Mouse (Mus musculus) lung, embryonic 14.5 days (tissue): ENCODE results near the gene Wbp1l. TPM values are rescaled to one million over a fixed set of nuclear protein-coding genes. Genes with fewer than 3 reads are reported as not detected.

Source experiments
- ATAC-seq: fragments of 200-750 bp; cut with Nextera tagmentation; 2 replicates; pipeline ENCODE4 v1.8.0; 2017; ENCODE audit warnings: mild to moderate bottlenecking, moderate TSS enrichment, moderate library complexity; ENCODE audit not compliant: insufficient read depth
- DNase-seq: peaks from one replicate; pipeline ENCODE4 v3.0.0-alpha.2; 2015
- H3K27ac ChIP-seq: fragments of 300-500 bp; sonication (generic); 2 replicates; pipeline ENCODE4 v1.5.1; 2014; ENCODE audit warnings: low read depth, mild to moderate bottlenecking, moderate library complexity
- H3K27me3 ChIP-seq: fragments of 300-500 bp; sonication (generic); 2 replicates; pipeline ENCODE4 v1.6.1; 2014; ENCODE audit warnings: low read length, control low read depth; ENCODE audit not compliant: insufficient read depth
- H3K36me3 ChIP-seq: fragments of 300-500 bp; sonication (generic); 2 replicates; pipeline ENCODE4 v1.6.1; 2014; ENCODE audit warnings: control low read depth; ENCODE audit not compliant: insufficient read depth
- H3K4me1 ChIP-seq: fragments of 300-500 bp; sonication (generic); 2 replicates; pipeline ENCODE4 v1.6.1; 2014; ENCODE audit warnings: antibody characterized with exemption, control low read depth; ENCODE audit not compliant: insufficient read depth
- H3K4me2 ChIP-seq: fragments of 300-500 bp; sonication (generic); 2 replicates; pipeline ENCODE4 v1.6.1; 2014; ENCODE audit warnings: mild to moderate bottlenecking
- H3K4me3 ChIP-seq: fragments of 300-500 bp; sonication (generic); 2 replicates; pipeline ENCODE4 v1.5.1; 2014; ENCODE audit warnings: low read depth, low read length
- H3K9ac ChIP-seq: fragments of 300-500 bp; sonication (generic); 2 replicates; pipeline ENCODE4 v1.6.1; 2014
- H3K9me3 ChIP-seq: fragments of 300-500 bp; sonication (generic); 2 replicates; pipeline ENCODE4 v1.6.1; 2016; ENCODE audit warnings: low read depth, low read length, control low read depth
- CTCF ChIP-seq: IDR thresholded peaks from 2 replicates; pipeline ENCODE4 v1.5.1; 2016; ENCODE audit warnings: antibody characterized with exemption, low read depth
- WGBS: fragments of 180-500 bp; shearing (Covaris S2); extraction: QIAGEN DNeasy Blood & Tissue Kit; methylation state at CpG from one replicate; pipeline ENCODE4 v1.1.7; 2014; 5-methylcytosine and 5-hydroxymethylcytosine counted together
- polyA plus RNA-seq: library from polyadenylated mRNA; unstranded; fragments of >200 nt; fragmentation: Nextera tagmentation; extraction: Ambion mirVana; gene quantifications from 2 replicates; pipeline ENCODE4 v1.2.1, GENCODE M21; 2014

The Wbp1l gene
- polyA plus RNA-seq, 1 experiment from 2014 or later = 43.1 TPM

- Histone ChIP-seq H3K4me1 (peaks cover 57% of the 10 kb centered on the region), H3K4me2 (no peak overlapping the region), H3K9me3 (no peaks in the 10 kb centered on the region), H3K27ac (peak overlapping the region; percentile 92; the same call in 1 of the 2 replicates), H3K9ac (no peak overlapping the region), H3K36me3 (0 out of 2 replicates have a peak, but pooled peaks cover 6% of the 10 kb centered on the region), H3K4me3 (no peak overlapping the region), H3K27me3 (no peaks in the 10 kb centered on the region)
- DNase-seq = peak; percentile 58
- WGBS = 63% methylated on average over 19 of the region's 19 CpGs
- no peak for ATAC-seq
- no peak for TF ChIP-seq CTCF
These were observed 22.6 kb downstream of the Wbp1l start for GRCm38 (mm10) chr19:46621236-46622183.

- H3K4me1 ChIP-seq = peaks cover 61% of the 10 kb centered on the region
- no peak for TF ChIP-seq CTCF
- H3K9ac ChIP-seq = peak overlapping the region; percentile 54
These were observed 23.8 kb downstream of the Wbp1l start for GRCm38 (mm10) chr19:46622659-46623193.

GRCm38 (mm10) chr19:46623194-46623667, 24.3 kb downstream of the Wbp1l start:
- peak overlapping the region; percentile 54 for H3K9ac ChIP-seq
- TF ChIP-seq CTCF = no peak
- H3K27me3 ChIP-seq = no peaks in the 10 kb centered on the region
- no peaks in the 10 kb centered on the region for H3K9me3 ChIP-seq
- peaks cover 61% of the 10 kb centered on the region for H3K4me1 ChIP-seq
- H3K36me3 ChIP-seq = 0 out of 2 replicates have a peak, but pooled peaks cover 7% of the 10 kb centered on the region
- H3K27ac ChIP-seq = peak overlapping the region; percentile 92
- peak; percentile 86 for ATAC-seq
- H3K4me3 ChIP-seq = peak overlapping the region; percentile 39
- peak; percentile 87 for DNase-seq
- WGBS = 2% methylated on average over 16 of the region's 16 CpGs
- peak overlapping the region; percentile 73 for H3K4me2 ChIP-seq

More at GRCm38 (mm10) chr19:46622659-46623193, 23.8 kb downstream of the Wbp1l start:
- DNase-seq = no peak
- WGBS = 21% methylated on average over 12 of the region's 12 CpGs
- H3K27ac ChIP-seq = peak overlapping the region; percentile 92
- peak overlapping the region; percentile 39 for H3K4me3 ChIP-seq
- H3K4me2 ChIP-seq = peak overlapping the region; percentile 73
- no peaks in the 10 kb centered on the region for H3K27me3 ChIP-seq
- no peaks in the 10 kb centered on the region for H3K9me3 ChIP-seq
- H3K36me3 ChIP-seq = 0 out of 2 replicates have a peak, but pooled peaks cover 7% of the 10 kb centered on the region
- ATAC-seq = no peak

GRCm38 (mm10) chr19:46623790-46624772, 25.2 kb downstream of the Wbp1l start:
- H3K4me2 ChIP-seq = peak overlapping the region; percentile 73
- H3K36me3 ChIP-seq = 0 out of 2 replicates have a peak, but pooled peaks cover 7% of the 10 kb centered on the region
- peak overlapping the region; percentile 54 for H3K9ac ChIP-seq
- whole genome bisulfite sequencing = 11% methylated on average over 19 of the region's 19 CpGs
- DNase-seq (peak; percentile 82), ATAC-seq (peak; percentile 65)
- H3K9me3 ChIP-seq = no peaks in the 10 kb centered on the region
- no peaks in the 10 kb centered on the region for H3K27me3 ChIP-seq
- H3K27ac ChIP-seq = peak overlapping the region; percentile 92
- H3K4me3 ChIP-seq = peak overlapping the region; percentile 39
- no peak for TF ChIP-seq CTCF
- H3K4me1 ChIP-seq = peaks cover 54% of the 10 kb centered on the region

- Histone ChIP-seq H3K36me3 (0 out of 2 replicates have a peak, but pooled peaks cover 7% of the 10 kb centered on the region), H3K4me3 (no peak overlapping the region), H3K27me3 (no peaks in the 10 kb centered on the region), H3K4me2 (peak overlapping the region; percentile 73), H3K4me1 (peaks cover 51% of the 10 kb centered on the region), H3K9me3 (no peaks in the 10 kb centered on the region), H3K9ac (no peak overlapping the region), H3K27ac (peak overlapping the region; percentile 92; the same call in 1 of the 2 replicates)
- ATAC-seq (no peak), DNase-seq (no peak)
- TF ChIP-seq CTCF = no peak
- WGBS = 87% methylated on average over 12 of the region's 12 CpGs
These were observed 26.1 kb downstream of the Wbp1l start for GRCm38 (mm10) chr19:46625015-46625414.

- DNase-seq (peak; percentile 52), ATAC-seq (no peak)
- peaks cover 53% of the 10 kb centered on the region for H3K4me1 ChIP-seq
- no peak overlapping the region; the same call in 1 of the 2 replicates for H3K4me2 ChIP-seq
- 0 out of 2 replicates have a peak, but pooled peaks cover 7% of the 10 kb centered on the region for H3K36me3 ChIP-seq
- H3K4me3 ChIP-seq = no peak overlapping the region
- no peaks in the 10 kb centered on the region for H3K9me3 ChIP-seq
- no peaks in the 10 kb centered on the region for H3K27me3 ChIP-seq
- H3K27ac ChIP-seq = peak overlapping the region; percentile 92; the same call in 1 of the 2 replicates
- no peak overlapping the region for H3K9ac ChIP-seq
- TF ChIP-seq CTCF = no peak
- 40% methylated on average over 10 of the region's 10 CpGs for WGBS
These were observed 26.6 kb downstream of the Wbp1l start for GRCm38 (mm10) chr19:46625519-46625918.
